Mouse (Mus musculus) thymus, adult 2 months (tissue): Measurements from ENCODE around the gene Sebox. TPM values are rescaled to one million over a fixed set of nuclear protein-coding genes. Genes with fewer than 3 reads are reported as not detected.

Experiments
- DNase-seq: peaks from one replicate; pipeline ENCODE4 v3.0.0; 2021
- H3K27ac ChIP-seq: fragments of 200-500 bp; 2 replicates; pipeline ENCODE4 v1.5.1; 2012; ENCODE audit warnings: low read length, control low read depth; ENCODE audit not compliant: control insufficient read depth, insufficient read depth
- H3K27me3 ChIP-seq: fragments of 200-500 bp; 2 replicates; pipeline ENCODE4 v1.6.1; 2012; ENCODE audit warnings: mild to moderate bottlenecking, low read length, moderate library complexity, mixed read lengths; ENCODE audit not compliant: control insufficient read depth, insufficient read depth
- H3K36me3 ChIP-seq: fragments of 200-500 bp; 2 replicates; pipeline ENCODE4 v1.6.1; 2012; ENCODE audit warnings: mild to moderate bottlenecking, low read length, moderate library complexity; ENCODE audit not compliant: control insufficient read depth, insufficient read depth
- H3K4me1 ChIP-seq: fragments of 200-500 bp; replicated peaks from 2 replicates; pipeline ENCODE4 v1.6.1; 2012; ENCODE audit warnings: low read length; ENCODE audit not compliant: control insufficient read depth, insufficient read depth
- H3K4me3 ChIP-seq: fragments of 200-500 bp; 2 replicates; pipeline ENCODE4 v1.5.1; 2012; ENCODE audit warnings: mild to moderate bottlenecking, low read length, control low read depth, moderate library complexity; ENCODE audit not compliant: control insufficient read depth, insufficient read depth
- CTCF ChIP-seq: fragments of 200-500 bp; IDR thresholded peaks from 2 replicates; pipeline ENCODE4 v1.5.1; 2012; ENCODE audit warnings: mild to moderate bottlenecking, control low read depth, low read length, moderate library complexity, borderline replicate concordance; ENCODE audit not compliant: control insufficient read depth, poor library complexity, insufficient read depth; ENCODE audit errors: extremely low read depth
- POLR2A ChIP-seq: fragments of 200-500 bp; IDR thresholded peaks from 2 replicates; pipeline ENCODE4 v1.6.1; 2012; ENCODE audit warnings: mild to moderate bottlenecking, low read length, control low read depth, moderate library complexity; ENCODE audit not compliant: control insufficient read depth, poor library complexity, insufficient read depth; ENCODE audit errors: extremely low read depth
- WGBS: fragments of 180-500 bp; shearing (Covaris S2); methylation state at CpG from one replicate; pipeline ENCODE4 v1.1.7; 2018; 5-methylcytosine and 5-hydroxymethylcytosine counted together
- polyA plus RNA-seq: library from polyadenylated mRNA; depleted of rRNA; stranded (reverse); fragments of >200 nt; gene quantifications from 2 replicates; pipeline ENCODE4 v1.2.3, GENCODE M21; 2012

Sebox gene
- polyA plus RNA-seq, 1 experiment, result 0.09 TPM

- Histone ChIP-seq H3K36me3 (no peaks in the 10 kb centered on the region), H3K4me1 (peaks cover 12% of the 10 kb centered on the region; the same call in 1 of the 2 replicates), H3K4me3 (no peak overlapping the region), H3K27ac (no peak overlapping the region), H3K27me3 (no peaks in the 10 kb centered on the region)
- no peak for TF ChIP-seq CTCF
- no peak for TF ChIP-seq POLR2A
- no peak for DNase-seq
- WGBS, result 72% methylated on average over 3 of the region's 3 CpGs
These were observed 35.3 kb upstream of the Sebox start for GRCm38 (mm10) chr11:78467932-78468331.

GRCm38 (mm10) chr11:78471326-78472103 lies 31.7 kb upstream of the Sebox start:
- H3K4me3 ChIP-seq, result no peak overlapping the region
- TF ChIP-seq POLR2A (no peak), CTCF (no peak)
- no peaks in the 10 kb centered on the region for H3K27me3 ChIP-seq
- H3K4me1 ChIP-seq, result peaks cover 9% of the 10 kb centered on the region
- H3K36me3 ChIP-seq, result no peaks in the 10 kb centered on the region
- DNase-seq, result no peak
- H3K27ac ChIP-seq, result no peak overlapping the region
- 94% methylated on average over 10 of the region's 10 CpGs for WGBS

- H3K4me3 ChIP-seq, result no peak overlapping the region
- no peak overlapping the region for H3K27ac ChIP-seq
- peaks cover 9% of the 10 kb centered on the region for H3K4me1 ChIP-seq
- no peaks in the 10 kb centered on the region for H3K36me3 ChIP-seq
- 20% methylated on average over 3 of the region's 3 CpGs for WGBS
- no peaks in the 10 kb centered on the region for H3K27me3 ChIP-seq
- TF ChIP-seq CTCF, result no peak
- no peak for DNase-seq
These were observed 28.0 kb upstream of the Sebox start for GRCm38 (mm10) chr11:78475289-78475688.

DNA sequence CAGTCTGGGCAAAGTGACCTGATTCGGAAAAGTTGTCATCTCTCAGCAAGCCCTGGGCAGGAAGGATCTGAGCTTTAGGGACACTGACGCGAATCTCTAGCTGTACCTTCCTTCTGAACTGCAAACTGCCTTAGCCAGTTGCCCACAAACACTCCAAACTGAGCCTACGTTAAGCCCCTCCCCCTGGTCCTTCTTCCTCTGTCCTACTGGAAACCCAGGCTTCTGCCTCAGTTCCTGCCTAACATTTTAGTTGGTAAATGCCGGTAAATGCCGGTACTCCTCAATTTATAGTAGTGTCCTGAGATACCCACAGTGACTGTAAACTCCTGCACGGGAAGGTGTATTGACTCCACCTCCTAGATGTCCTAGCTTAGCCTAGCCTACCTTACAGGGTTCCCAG lies 19.6 kb upstream of the Sebox start:
- DNase-seq, result no peak
- 46% methylated on average over 7 of the region's 7 CpGs for WGBS
- Histone ChIP-seq H3K27ac (no peak overlapping the region), H3K36me3 (no peaks in the 10 kb centered on the region), H3K4me1 (no peaks in the 10 kb centered on the region), H3K27me3 (no peaks in the 10 kb centered on the region; the same call in 1 of the 2 replicates), H3K4me3 (no peak overlapping the region)
- TF ChIP-seq CTCF, result no peak
- TF ChIP-seq POLR2A, result no peak

DNA sequence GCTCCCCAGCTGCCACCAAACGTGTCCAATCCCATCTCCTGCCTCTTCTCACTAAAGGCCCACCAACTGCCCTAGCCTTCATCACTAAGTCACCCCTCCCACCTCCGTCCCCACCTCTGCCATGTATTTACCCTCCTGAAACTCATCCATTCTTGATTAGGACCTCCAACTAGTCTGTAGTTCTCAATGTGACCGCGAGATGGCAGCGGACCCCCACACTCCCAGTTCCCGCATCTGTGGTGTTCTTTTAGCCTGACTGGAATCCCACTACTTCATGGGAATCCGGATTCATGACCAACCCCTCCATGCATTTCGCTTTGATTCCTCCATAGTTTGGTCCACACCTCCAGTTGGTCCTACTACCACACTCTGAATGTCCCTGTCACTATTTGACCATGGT lies 15.1 kb upstream of the Sebox start:
- WGBS, result 3% methylated on average over 8 of the region's 8 CpGs
- peak; percentile 64 for DNase-seq
- H3K27me3 ChIP-seq, result peaks cover 2% of the 10 kb centered on the region; the same call in 1 of the 2 replicates

GRCm38 (mm10) chr11:78490781-78491241 lies 12.4 kb upstream of the Sebox start:
- DNase-seq, result peak; percentile 30
- 9% methylated on average over 48 of the region's 48 CpGs for WGBS
- H3K4me3 ChIP-seq, result no peak overlapping the region
- H3K27ac ChIP-seq, result no peak overlapping the region
- no peaks in the 10 kb centered on the region for H3K36me3 ChIP-seq
- peaks cover 2% of the 10 kb centered on the region; the same call in 1 of the 2 replicates for H3K27me3 ChIP-seq
- no peaks in the 10 kb centered on the region for H3K4me1 ChIP-seq
- TF ChIP-seq CTCF (no peak), POLR2A (no peak)

More for the DNA sequence above, 15.1 kb upstream of the Sebox start:
- Histone ChIP-seq H3K36me3 (no peaks in the 10 kb centered on the region), H3K4me3 (no peak overlapping the region), H3K4me1 (no peaks in the 10 kb centered on the region), H3K27ac (no peak overlapping the region)
- TF ChIP-seq POLR2A (no peak), CTCF (peak; percentile 50; the same call in 1 of the 2 replicates)
